Mouse (Mus musculus) inflammation-experienced regulatory T-cells, adult 6 months (primary cell): Measurements from ENCODE around the gene Zfp568. TPM values are rescaled to one million over a fixed set of nuclear protein-coding genes. Genes with fewer than 3 reads are reported as not detected.

Experiments used
- ATAC-seq: one replicate; pipeline ENCODE4 v1.8.0; 2017
- polyA plus RNA-seq, 3 experiments: library from polyadenylated mRNA; unstranded; fragments of 100-300 nt; shearing (Covaris generic); gene quantifications; one replicate each; pipeline ENCODE4 v1.2.1; 2017

The Zfp568 gene
- polyA plus RNA-seq, 3 experiments from 2014 or later: 1.8 to 2.0 (median 2.0) TPM

- ATAC-seq: no peak
These were observed 76.6 kb downstream of the Zfp568 start for GRCm38 (mm10) chr7:30060341-30060740.

- no peak for ATAC-seq
These were observed 78.7 kb downstream of the Zfp568 start for GRCm38 (mm10) chr7:30062478-30062877.

- no peak for ATAC-seq
These were observed 80.9 kb downstream of the Zfp568 start for GRCm38 (mm10) chr7:30064622-30065021.

- ATAC-seq: peak; percentile 80
These were observed 88.6 kb downstream of the Zfp568 start, which contains the start of gene Zfp82 for GRCm38 (mm10) chr7:30072146-30073028. Gene Zfp82, minus strand, starts transcription at chr7:30072900.

Other genes starting within 250 kb of the Zfp568 start
- gene Zfp84, start 215.4 kb upstream of the Zfp568 start, polyA plus RNA-seq: 10 to 100 TPM; 14.0 to 17.9 (median 14.8) TPM
- gene Zfp30, start 200.0 kb upstream of the Zfp568 start, polyA plus RNA-seq: under 1 TPM; 0.28 to 0.36 (median 0.35) TPM
- 10 to 100 TPM; 16.3 to 19.1 (median 16.9) TPM for gene Zfp790, start 167.8 kb upstream of the Zfp568 start, polyA plus RNA-seq
- 1 to 10 TPM; 3.5 to 6.8 (median 4.8) TPM for gene Zfp940, start 130.3 kb upstream of the Zfp568 start, polyA plus RNA-seq
- gene Zfp420, start 124.0 kb upstream of the Zfp568 start, polyA plus RNA-seq: 1 to 10 TPM; 2.7 to 9.2 (median 8.2) TPM
- 1 to 10 TPM; 5.8 to 8.4 (median 7.1) TPM for gene Zfp27, start 77.4 kb upstream of the Zfp568 start, polyA plus RNA-seq
- 1 to 10 TPM in 1 of 3 experiments, under 1 TPM in 2; 0.63 to 1.0 (median 0.80) TPM for gene Zfp383, start 75.7 kb upstream of the Zfp568 start, polyA plus RNA-seq
- 1 to 10 TPM; 3.8 to 4.7 (median 4.6) TPM for gene Zfp74, start 29.9 kb upstream of the Zfp568 start, polyA plus RNA-seq
- gene Zfp14, start 67.4 kb downstream of the Zfp568 start, polyA plus RNA-seq: 1 to 10 TPM; 4.4 to 7.2 (median 5.8) TPM
- 10 to 100 TPM in 1 of 3 experiments, 1 to 10 TPM in 2; 4.6 to 10.9 (median 5.9) TPM for gene Zfp82, start 88.9 kb downstream of the Zfp568 start, polyA plus RNA-seq
- 1 to 10 TPM in 2 of 3 experiments, under 1 TPM in 1; 0.87 to 3.9 (median 1.7) TPM for gene Gm26920, start 106.5 kb downstream of the Zfp568 start, polyA plus RNA-seq
- gene Zfp566, start 106.6 kb downstream of the Zfp568 start, polyA plus RNA-seq: 10 to 100 TPM in 2 of 3 experiments, 1 to 10 TPM in 1; 7.2 to 14.5 (median 10.9) TPM
- 10 to 100 TPM; 59.7 to 83.0 (median 70.5) TPM for gene Zfp260, start 110.8 kb downstream of the Zfp568 start, polyA plus RNA-seq
- 10 to 100 TPM; 10.2 to 15.5 (median 15.1) TPM for gene Zfp382, start 138.0 kb downstream of the Zfp568 start, polyA plus RNA-seq
- gene Zfp146, start 185.8 kb downstream of the Zfp568 start, polyA plus RNA-seq: 10 to 100 TPM; 12.9 to 20.8 (median 13.5) TPM
- 1 to 10 TPM; 2.3 to 3.5 (median 3.3) TPM for gene Cox7a1, start 200.2 kb downstream of the Zfp568 start, polyA plus RNA-seq
- 10 to 100 TPM; 66.6 to 74.8 (median 71.1) TPM for gene Capns1, start 214.9 kb downstream of the Zfp568 start, polyA plus RNA-seq
- gene Polr2i, start 248.0 kb downstream of the Zfp568 start, polyA plus RNA-seq: 10 to 100 TPM; 51.0 to 54.5 (median 54.2) TPM
- gene Tbcb, start 248.3 kb downstream of the Zfp568 start, polyA plus RNA-seq: 100 to 1,000 TPM in 2 of 3 experiments, 10 to 100 TPM in 1; 95.8 to 156 (median 120) TPM